Mouse (Mus musculus) Patski (cell line): ENCODE results near the gene Catsper4. TPM values are rescaled to one million over a fixed set of nuclear protein-coding genes. Genes with fewer than 3 reads are reported as not detected.

Experiments
- ATAC-seq: fragments of 100-300 bp; one replicate; pipeline ENCODE4 v1.8.0; 2021
- CTCF ChIA-PET: fragments of 350-600 bp; sonication (Branson Sonifier 250); formaldehyde crosslinking; loops from one replicate; lab custom pipeline; 2022; ENCODE audit warnings: inconsistent platforms; lab: Charles Lee
- POLR2A ChIA-PET: fragments of 350-600 bp; sonication (Branson Sonifier 250); formaldehyde crosslinking; loops from one replicate; lab custom pipeline; 2022; ENCODE audit warnings: antibody characterized with exemption, inconsistent platforms; lab: Charles Lee
- DNase-seq: peaks from one replicate; pipeline ENCODE4 v3.0.0-alpha.2; 2011; ENCODE audit warnings: low read depth, low spot score
- H3K27me3 ChIP-seq: fragments of 371-371 bp; one replicate; pipeline ENCODE4 v1.5.1; 2021
- CTCF ChIP-seq: fragments of 100-300 bp; IDR thresholded peaks from one replicate; pipeline ENCODE4 v1.5.1; 2021
- in situ Hi-C: fragments of 300-500 bp; cut with MboI; formaldehyde crosslinking; loops from 3 replicates; pipeline ENCODE4 v1.11.1; 2018; ENCODE audit warnings: low pct_unique_long_range_greater_than_20kb, mixed read lengths
- polyA plus RNA-seq: library from polyadenylated mRNA; unstranded; gene quantifications from one replicate; pipeline ENCODE4 v1.2.3, GENCODE M21; 2021

Catsper4 gene
- polyA plus RNA-seq, 1 experiment from 2014 or later = 0.10 TPM

DNA sequence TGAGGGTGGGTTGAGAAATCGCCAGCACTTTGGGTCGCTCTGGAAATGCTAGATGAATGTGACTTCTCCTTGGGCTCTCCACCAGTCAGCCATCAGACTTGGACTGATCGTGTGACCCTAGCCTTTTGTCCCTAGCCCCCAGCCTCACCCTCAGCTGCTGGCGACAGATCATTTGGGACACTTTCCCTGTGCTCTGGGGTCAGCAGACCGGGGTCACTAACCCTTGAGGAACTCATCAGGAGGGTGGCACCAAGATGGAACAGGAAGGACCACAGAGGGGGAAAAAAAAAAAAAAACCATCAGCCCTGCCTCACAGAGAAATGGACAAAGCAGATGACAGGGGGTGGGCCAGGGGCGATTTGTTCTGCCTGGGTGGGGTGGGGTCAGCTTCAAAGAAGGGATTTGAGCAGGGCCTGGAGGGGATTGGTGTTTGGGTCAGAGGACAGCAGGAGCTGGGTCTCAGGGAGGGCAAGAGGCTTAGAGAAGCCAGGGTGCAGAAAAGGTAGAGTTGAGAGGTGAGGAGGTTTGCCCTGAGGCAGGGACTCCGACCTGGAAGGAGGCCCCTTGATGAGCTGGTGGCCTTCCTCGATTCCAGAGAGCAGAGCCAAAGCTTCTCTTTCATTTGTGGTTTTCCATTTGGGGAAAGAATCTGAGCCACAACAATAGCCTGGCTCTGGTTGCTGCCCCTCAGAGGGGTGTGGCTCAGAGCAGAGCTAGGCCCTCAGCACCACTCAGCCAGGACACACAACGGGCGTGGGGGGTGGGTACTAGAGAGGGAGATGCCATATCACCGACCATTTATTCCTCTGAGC is 30.2 kb upstream of the Catsper4 start:
- no peak for ATAC-seq
- H3K27me3 ChIP-seq = no peaks in the 10 kb centered on the region
- ChIA-PET POLR2A (interaction anchor here (0.6 to 0.7 kb wide), 2 partner anchors 83 to 129 kb away, joined by 3 read pairs; partner anchors contain the start of gene Sh3bgrl3), CTCF (no interaction called here)
- no peak for TF ChIP-seq CTCF
- DNase-seq = no peak
- in situ Hi-C loops = loop anchor here (5.0 kb wide), 1 partner anchor 130 kb away; no protein-coding TSS in a partner anchor

GRCm38 (mm10) chr4:134256407-134257197 is 29.4 kb upstream of the Catsper4 start:
- TF ChIP-seq CTCF = no peak
- peaks cover 7% of the 10 kb centered on the region for H3K27me3 ChIP-seq
- CTCF ChIA-PET = no interaction called here
- POLR2A ChIA-PET = no interaction called here
- DNase-seq (no peak), ATAC-seq (no peak)
- in situ Hi-C loops = loop anchor here (5.0 kb wide), 1 partner anchor 131 kb away; no protein-coding TSS in a partner anchor

DNA sequence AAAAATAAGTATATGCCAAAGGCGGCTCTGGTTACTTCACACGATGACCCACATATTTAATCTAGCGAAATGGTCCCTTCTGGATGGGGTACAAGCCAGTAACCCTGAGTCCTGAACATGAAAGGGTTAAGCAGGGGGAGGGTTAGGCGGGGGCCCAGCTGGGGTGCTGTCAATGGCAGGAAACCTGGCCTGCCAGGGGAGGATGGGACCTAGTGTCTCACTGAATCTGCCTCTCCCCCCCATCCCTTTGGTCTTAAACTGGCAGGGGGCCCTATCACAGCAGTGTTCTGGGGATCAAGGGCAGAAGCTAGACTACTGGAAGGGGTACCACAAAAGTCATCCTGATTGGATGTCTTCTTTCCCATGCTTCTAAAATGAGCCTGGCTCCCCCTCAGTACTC is 28.7 kb upstream of the Catsper4 start:
- ATAC-seq (no peak), DNase-seq (no peak)
- POLR2A ChIA-PET = no interaction called here
- in situ Hi-C loops = loop anchor here (5.0 kb wide), 1 partner anchor 131 kb away; no protein-coding TSS in a partner anchor
- TF ChIP-seq CTCF = no peak
- CTCF ChIA-PET = no interaction called here
- H3K27me3 ChIP-seq = peaks cover 11% of the 10 kb centered on the region

- ATAC-seq (no peak), DNase-seq (no peak)
- in situ Hi-C loops = loop anchor here (5.0 kb wide), 1 partner anchor 132 kb away; no protein-coding TSS in a partner anchor
- peaks cover 21% of the 10 kb centered on the region for H3K27me3 ChIP-seq
- no peak for TF ChIP-seq CTCF
- CTCF ChIA-PET = no interaction called here
- POLR2A ChIA-PET = no interaction called here
These were observed 27.7 kb upstream of the Catsper4 start for GRCm38 (mm10) chr4:134254835-134255234.

- ChIA-PET CTCF (no interaction called here), POLR2A (no interaction called here)
- H3K27me3 ChIP-seq = peaks cover 21% of the 10 kb centered on the region
These were observed 26.6 kb upstream of the Catsper4 start, which contains the start of gene Grrp1 for GRCm38 (mm10) chr4:134253722-134254324. Grrp1 (minus strand) TSS chr4:134254106.

GRCm38 (mm10) chr4:134252911-134253721 is 25.9 kb upstream of the Catsper4 start:
- ATAC-seq (no peak), DNase-seq (no peak)
- ChIA-PET POLR2A (no interaction called here), CTCF (no interaction called here)
- in situ Hi-C loops = no loop called here
- no peak for TF ChIP-seq CTCF
- peaks cover 21% of the 10 kb centered on the region for H3K27me3 ChIP-seq

More at GRCm38 (mm10) chr4:134253722-134254324, 26.6 kb upstream of the Catsper4 start, which contains the start of gene Grrp1:
- TF ChIP-seq CTCF = no peak
- no peak for DNase-seq
- in situ Hi-C loops = no loop called here
- ATAC-seq = no peak

DNA sequence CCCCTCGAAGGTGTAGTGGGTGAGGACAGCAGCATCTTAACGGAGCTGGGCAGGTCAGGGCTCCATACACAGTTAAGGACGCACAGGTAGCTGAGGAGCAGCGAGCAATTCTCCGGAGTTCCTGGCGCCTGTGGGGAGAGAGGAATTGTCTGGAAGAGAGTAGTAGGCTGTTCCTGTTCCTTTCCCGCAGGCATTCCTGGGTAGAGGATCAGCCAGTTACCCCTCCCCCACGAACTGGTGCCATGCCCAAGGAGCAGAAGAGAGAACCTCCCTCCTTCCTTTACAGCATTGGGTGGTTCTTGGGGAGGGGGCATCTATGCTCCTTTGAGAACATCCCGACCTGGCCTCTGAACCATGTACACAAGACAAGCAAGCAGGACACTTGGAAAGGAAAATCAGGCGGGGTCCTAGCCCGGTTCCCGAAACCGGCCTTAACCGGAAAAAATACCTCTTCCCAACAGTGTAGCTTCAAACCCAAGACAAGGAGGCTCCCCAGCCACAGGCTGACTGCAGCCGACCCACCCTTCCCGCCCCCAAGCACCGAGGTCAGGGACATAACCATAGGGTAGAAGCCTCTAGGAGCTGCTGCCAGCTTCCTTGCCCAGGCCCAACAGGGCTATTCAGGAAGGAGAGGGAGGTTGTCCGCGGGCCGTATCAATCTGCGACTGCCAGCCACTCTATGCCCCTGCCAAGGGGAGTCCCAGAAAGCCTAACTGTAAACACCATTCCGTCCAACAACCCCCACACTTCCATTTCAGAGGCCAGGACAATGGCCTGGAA is 25.1 kb upstream of the Catsper4 start:
- peaks cover 21% of the 10 kb centered on the region for H3K27me3 ChIP-seq
- DNase-seq (no peak), ATAC-seq (no peak)
- CTCF ChIA-PET = no interaction called here
- POLR2A ChIA-PET = no interaction called here
- in situ Hi-C loops = no loop called here
- no peak for TF ChIP-seq CTCF

DNA sequence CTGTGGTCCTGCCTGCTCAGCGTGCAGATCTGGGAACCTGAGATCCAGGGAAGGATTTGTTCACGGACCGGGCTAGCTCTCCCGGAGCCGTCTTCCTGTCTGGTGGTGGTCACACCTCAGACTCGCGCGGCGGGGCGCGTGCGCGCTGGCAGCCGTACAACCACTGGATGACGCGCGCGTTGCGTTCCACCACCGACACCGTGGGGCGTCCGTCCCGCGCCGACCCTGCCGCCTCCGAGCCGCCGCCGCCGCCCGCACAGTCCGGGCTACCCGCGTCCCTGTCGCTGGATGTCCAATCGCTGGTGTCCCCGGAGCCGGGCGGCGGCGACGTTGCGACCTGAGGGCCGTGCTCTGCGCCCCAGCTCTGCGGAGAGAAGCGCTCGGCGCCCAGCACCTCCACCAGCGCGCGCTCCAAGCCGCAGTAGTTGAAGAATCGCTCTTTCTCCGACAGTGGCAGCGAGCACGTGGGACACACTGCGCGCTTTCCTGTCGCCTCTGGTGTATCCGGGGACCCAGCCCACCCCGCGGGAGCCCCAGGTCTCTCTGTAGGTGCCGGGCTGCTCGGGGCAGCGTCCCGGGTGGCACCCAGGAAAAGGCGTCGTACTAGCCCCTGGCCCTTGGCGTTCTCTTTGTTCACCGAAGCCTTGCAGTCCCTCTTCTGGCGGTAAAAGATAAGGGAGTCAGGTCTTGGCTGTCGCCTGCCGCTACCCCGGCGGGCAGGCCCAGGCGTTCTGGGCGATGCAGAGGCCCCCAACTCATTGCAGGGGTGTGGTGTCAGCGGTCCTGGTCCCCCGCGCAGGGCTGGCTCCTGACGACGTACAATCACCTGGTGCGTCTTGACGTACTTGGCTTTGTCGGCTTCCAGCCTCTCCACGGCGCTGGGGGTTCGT is 24.3 kb upstream of the Catsper4 start:
- DNase-seq (no peak), ATAC-seq (no peak)
- H3K27me3 ChIP-seq = peaks cover 21% of the 10 kb centered on the region
- no peak for TF ChIP-seq CTCF
- in situ Hi-C loops = no loop called here
- ChIA-PET POLR2A (no interaction called here), CTCF (interaction anchor here (1.5 kb wide), 1 partner anchor 41 kb away, joined by 6 read pairs; no protein-coding TSS in a partner anchor)

GRCm38 (mm10) chr4:134250930-134251240 is 23.7 kb upstream of the Catsper4 start:
- peaks cover 21% of the 10 kb centered on the region for H3K27me3 ChIP-seq
- ATAC-seq (no peak), DNase-seq (no peak)
- ChIA-PET POLR2A (no interaction called here), CTCF (interaction anchor here (1.2 to 1.5 kb wide), 2 partner anchors 42 to 83 kb away, joined by 3 to 6 read pairs; no protein-coding TSS in a partner anchor)
- in situ Hi-C loops = no loop called here
- no peak for TF ChIP-seq CTCF
